Mouse (Mus musculus) midbrain, embryonic 11.5 days (tissue): ENCODE data around the gene Bmp2k. TPM values are rescaled to one million over a fixed set of nuclear protein-coding genes. Genes with fewer than 3 reads are reported as not detected.

ENCODE experiments used
- ATAC-seq: fragments of 200-750 bp; cut with Nextera tagmentation; 2 replicates; pipeline ENCODE4 v1.8.0; 2017; ENCODE audit warnings: moderate TSS enrichment, moderate library complexity; ENCODE audit not compliant: low FRiP score
- DNase-seq: peaks from one replicate; pipeline ENCODE4 v3.0.0; 2015; ENCODE audit warnings: low spot score; ENCODE audit errors: missing footprints
- H3K27ac ChIP-seq: fragments of 300-500 bp; sonication (generic); 2 replicates; pipeline ENCODE4 v1.5.1; 2014; ENCODE audit warnings: low read depth, low read length
- H3K27me3 ChIP-seq: fragments of 300-500 bp; sonication (generic); 2 replicates; pipeline ENCODE4 v1.6.1; 2014; ENCODE audit warnings: mild to moderate bottlenecking, low read length, moderate library complexity, mixed read lengths; ENCODE audit not compliant: control insufficient read depth, insufficient read depth
- H3K36me3 ChIP-seq: fragments of 300-500 bp; sonication (generic); 2 replicates; pipeline ENCODE4 v1.6.1; 2014; ENCODE audit warnings: mild to moderate bottlenecking, low read length, moderate library complexity, mixed read lengths; ENCODE audit not compliant: control insufficient read depth, insufficient read depth
- H3K4me1 ChIP-seq: fragments of 300-500 bp; sonication (generic); 2 replicates; pipeline ENCODE4 v1.6.1; 2014; ENCODE audit warnings: low read length; ENCODE audit not compliant: control insufficient read depth, insufficient read depth
- H3K4me2 ChIP-seq: fragments of 300-500 bp; sonication (generic); 2 replicates; pipeline ENCODE4 v1.6.1; 2014; ENCODE audit warnings: mild to moderate bottlenecking, moderate library complexity
- H3K4me3 ChIP-seq: fragments of 300-500 bp; sonication (generic); 2 replicates; pipeline ENCODE4 v1.5.1; 2014; ENCODE audit warnings: low read depth, low read length
- H3K9ac ChIP-seq: fragments of 300-500 bp; sonication (generic); 2 replicates; pipeline ENCODE4 v1.6.1; 2014; ENCODE audit warnings: low read length
- H3K9me3 ChIP-seq: fragments of 300-500 bp; sonication (generic); 2 replicates; pipeline ENCODE4 v1.6.1; 2016; ENCODE audit warnings: low read length; ENCODE audit not compliant: control insufficient read depth
- WGBS: fragments of 180-500 bp; shearing (Covaris S2); extraction: QIAGEN DNeasy Blood & Tissue Kit; methylation state at CpG from one replicate; pipeline ENCODE4 v1.1.7; 2014; 5-methylcytosine and 5-hydroxymethylcytosine counted together
- polyA plus RNA-seq: library from polyadenylated mRNA; unstranded; fragments of >200 nt; fragmentation: Nextera tagmentation; extraction: Ambion mirVana; gene quantifications from 2 replicates; pipeline ENCODE4 v1.2.1, GENCODE M21; 2014

Gene Bmp2k
- polyA plus RNA-seq, 1 experiment from 2014 or later = 10.5 TPM

DNA sequence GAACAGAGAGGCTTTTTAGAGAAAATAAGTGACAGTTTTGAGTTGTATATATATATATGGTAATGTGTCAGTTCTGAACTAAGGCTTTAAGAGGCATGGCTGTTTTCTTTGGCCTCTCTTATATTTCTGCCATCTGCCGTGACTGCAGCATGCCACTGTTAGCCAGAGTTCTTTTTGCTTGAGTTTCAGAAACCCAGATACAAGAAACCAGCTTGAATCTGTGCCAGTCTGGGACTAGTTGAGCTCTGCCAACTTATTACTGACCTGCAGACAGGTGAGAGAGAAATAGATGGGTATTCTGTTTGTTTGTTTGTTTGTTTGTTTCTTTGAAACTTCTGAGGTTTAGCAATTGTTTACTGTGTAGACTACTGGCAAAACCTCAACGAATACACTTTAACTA lies 137.8 kb downstream of the Bmp2k start:
- no peak overlapping the region for H3K9ac ChIP-seq
- H3K27me3 ChIP-seq = no peaks in the 10 kb centered on the region
- no peak overlapping the region for H3K27ac ChIP-seq
- ATAC-seq = no peak
- DNase-seq = no peak
- H3K9me3 ChIP-seq = no peaks in the 10 kb centered on the region
- no peak overlapping the region for H3K4me2 ChIP-seq
- no peaks in the 10 kb centered on the region for H3K36me3 ChIP-seq
- H3K4me1 ChIP-seq = no peaks in the 10 kb centered on the region
- no peak overlapping the region for H3K4me3 ChIP-seq
- 86% methylated on average over 2 of the region's 2 CpGs for WGBS

Other genes with a start within 250 kb of the Bmp2k start
- gene Anxa3, start 204.3 kb upstream of the Bmp2k start, polyA plus RNA-seq = 52.7 and 59.7 TPM in 2 replicates
- 10.3 and 13.3 TPM in 2 replicates for gene Paqr3, start 113.9 kb downstream of the Bmp2k start, polyA plus RNA-seq